Mouse (Mus musculus): ENCODE data around the gene C2cd5. TPM values are rescaled to one million over a fixed set of nuclear protein-coding genes. Genes with fewer than 3 reads are reported as not detected.

Gene C2cd5
- polyA plus RNA-seq, 1 experiment from 2014 or later: 17.8 TPM

- peak overlapping the region; percentile 59 for H3K27ac ChIP-seq (replicated peaks)
- H3K4me3 ChIP-seq (replicated peaks): no peak overlapping the region
- H3K4me1 ChIP-seq (replicated peaks): peaks cover 13% of the 10 kb centered on the region
- H3K36me3 ChIP-seq (replicated peaks): no peaks in the 10 kb centered on the region
- ATAC-seq (ENCODE audit: insufficient read depth): peak; percentile 82
- no peaks in the 10 kb centered on the region for H3K27me3 ChIP-seq
- H3K9ac ChIP-seq: no peak overlapping the region
- WGBS (ENCODE audit: insufficient replicate concordance): 8% methylated on average over 9 of the region's 9 CpGs
- peak overlapping the region; percentile 42 for H3K4me2 ChIP-seq
- no peaks in the 10 kb centered on the region for H3K9me3 ChIP-seq (replicated peaks)
These were observed 15.1 kb upstream of the C2cd5 start for GRCm38 (mm10) chr6:143115011-143115445.

- peaks cover 13% of the 10 kb centered on the region for H3K4me1 ChIP-seq (replicated peaks)
- no peak overlapping the region for H3K4me3 ChIP-seq (replicated peaks)
- no peak overlapping the region for H3K9ac ChIP-seq
- H3K4me2 ChIP-seq: peak overlapping the region; percentile 42
- 6% methylated on average over 2 of the region's 2 CpGs for WGBS (ENCODE audit: insufficient replicate concordance)
- no peaks in the 10 kb centered on the region for H3K9me3 ChIP-seq (replicated peaks)
- H3K27me3 ChIP-seq: no peaks in the 10 kb centered on the region
- no peaks in the 10 kb centered on the region for H3K36me3 ChIP-seq (replicated peaks)
- peak overlapping the region; percentile 59 for H3K27ac ChIP-seq (replicated peaks)
- ATAC-seq (ENCODE audit: insufficient read depth): peak; percentile 49; the same call in 1 of the 2 replicates
These were observed 14.6 kb upstream of the C2cd5 start for GRCm38 (mm10) chr6:143114556-143114955.

GRCm38 (mm10) chr6:143110371-143110770 lies 10.4 kb upstream of the C2cd5 start:
- WGBS (ENCODE audit: insufficient replicate concordance): 64% methylated on average over 7 of the region's 7 CpGs
- Histone ChIP-seq H3K9ac (no peak overlapping the region), H3K27ac (replicated peaks) (no peak overlapping the region), H3K4me1 (replicated peaks) (peaks cover 10% of the 10 kb centered on the region), H3K27me3 (no peaks in the 10 kb centered on the region), H3K36me3 (replicated peaks) (no peaks in the 10 kb centered on the region), H3K4me3 (replicated peaks) (no peak overlapping the region), H3K4me2 (no peak overlapping the region), H3K9me3 (replicated peaks) (no peaks in the 10 kb centered on the region)
- ATAC-seq (ENCODE audit: insufficient read depth): no peak

GRCm38 (mm10) chr6:143109622-143110218 lies 9.8 kb upstream of the C2cd5 start:
- Histone ChIP-seq H3K9me3 (replicated peaks) (no peaks in the 10 kb centered on the region), H3K27ac (replicated peaks) (no peak overlapping the region), H3K4me3 (replicated peaks) (no peak overlapping the region), H3K9ac (no peak overlapping the region), H3K27me3 (no peaks in the 10 kb centered on the region), H3K36me3 (replicated peaks) (no peaks in the 10 kb centered on the region), H3K4me2 (no peak overlapping the region), H3K4me1 (replicated peaks) (peaks cover 4% of the 10 kb centered on the region)
- ATAC-seq (ENCODE audit: insufficient read depth): no peak
- WGBS (ENCODE audit: insufficient replicate concordance): 60% methylated on average over 16 of the region's 16 CpGs

- Histone ChIP-seq H3K4me2 (no peak overlapping the region), H3K9ac (no peak overlapping the region), H3K9me3 (replicated peaks) (no peaks in the 10 kb centered on the region), H3K36me3 (replicated peaks) (no peaks in the 10 kb centered on the region), H3K4me1 (replicated peaks) (no peaks in the 10 kb centered on the region; the same call in 1 of the 2 replicates), H3K4me3 (replicated peaks) (no peak overlapping the region), H3K27me3 (no peaks in the 10 kb centered on the region), H3K27ac (replicated peaks) (no peak overlapping the region)
- 76% methylated on average over 13 of the region's 13 CpGs for WGBS (ENCODE audit: insufficient replicate concordance)
- ATAC-seq (ENCODE audit: insufficient read depth): no peak
These were observed 8.1 kb upstream of the C2cd5 start for GRCm38 (mm10) chr6:143108031-143108430.

- Histone ChIP-seq H3K4me1 (replicated peaks) (no peaks in the 10 kb centered on the region; the same call in 1 of the 2 replicates), H3K4me3 (replicated peaks) (no peak overlapping the region), H3K27me3 (no peaks in the 10 kb centered on the region), H3K9ac (no peak overlapping the region), H3K36me3 (replicated peaks) (no peaks in the 10 kb centered on the region), H3K9me3 (replicated peaks) (no peaks in the 10 kb centered on the region), H3K27ac (replicated peaks) (no peak overlapping the region), H3K4me2 (no peak overlapping the region)
- 66% methylated on average over 4 of the region's 4 CpGs for WGBS (ENCODE audit: insufficient replicate concordance)
- ATAC-seq (ENCODE audit: insufficient read depth): no peak
These were observed 7.7 kb upstream of the C2cd5 start for GRCm38 (mm10) chr6:143107611-143108010.

GRCm38 (mm10) chr6:143105766-143106165 lies 5.8 kb upstream of the C2cd5 start:
- no peak for ATAC-seq (ENCODE audit: insufficient read depth)
- Histone ChIP-seq H3K4me1 (replicated peaks) (peaks cover 2% of the 10 kb centered on the region), H3K4me2 (no peak overlapping the region), H3K4me3 (replicated peaks) (no peak overlapping the region), H3K9me3 (replicated peaks) (no peaks in the 10 kb centered on the region), H3K36me3 (replicated peaks) (no peaks in the 10 kb centered on the region), H3K27me3 (no peaks in the 10 kb centered on the region), H3K9ac (no peak overlapping the region), H3K27ac (replicated peaks) (no peak overlapping the region)
- WGBS (ENCODE audit: insufficient replicate concordance): 41% methylated on average over 3 of the region's 3 CpGs

GRCm38 (mm10) chr6:143103981-143104680 lies 4.2 kb upstream of the C2cd5 start:
- Histone ChIP-seq H3K27me3 (no peaks in the 10 kb centered on the region), H3K36me3 (replicated peaks) (no peaks in the 10 kb centered on the region), H3K27ac (replicated peaks) (no peak overlapping the region), H3K9me3 (replicated peaks) (no peaks in the 10 kb centered on the region), H3K4me2 (no peak overlapping the region), H3K9ac (no peak overlapping the region), H3K4me3 (replicated peaks) (no peak overlapping the region), H3K4me1 (replicated peaks) (peaks cover 7% of the 10 kb centered on the region)
- ATAC-seq (ENCODE audit: insufficient read depth): no peak
- 45% methylated on average over 7 of the region's 7 CpGs for WGBS (ENCODE audit: insufficient replicate concordance)

- Histone ChIP-seq H3K9ac (peak overlapping the region; percentile 68), H3K36me3 (replicated peaks) (peaks cover 19% of the 10 kb centered on the region), H3K27ac (replicated peaks) (peak overlapping the region; percentile 95), H3K4me3 (replicated peaks) (peak overlapping the region; percentile 97), H3K9me3 (replicated peaks) (no peaks in the 10 kb centered on the region), H3K4me1 (replicated peaks) (peaks cover 31% of the 10 kb centered on the region), H3K4me2 (peak overlapping the region; percentile 84), H3K27me3 (no peaks in the 10 kb centered on the region)
- 51% methylated on average over 8 of the region's 8 CpGs for WGBS (ENCODE audit: insufficient replicate concordance)
- peak; percentile 1; the same call in 1 of the 2 replicates for ATAC-seq (ENCODE audit: insufficient read depth)
These were observed 656 bp upstream of the C2cd5 start for GRCm38 (mm10) chr6:143100478-143101115.

- peaks cover 19% of the 10 kb centered on the region for H3K36me3 ChIP-seq (replicated peaks)
- no peaks in the 10 kb centered on the region for H3K9me3 ChIP-seq (replicated peaks)
- peak; percentile 42 for ATAC-seq (ENCODE audit: insufficient read depth)
- H3K4me3 ChIP-seq (replicated peaks): peak overlapping the region; percentile 97
- H3K4me2 ChIP-seq: peak overlapping the region; percentile 84
- peaks cover 41% of the 10 kb centered on the region for H3K4me1 ChIP-seq (replicated peaks)
- H3K9ac ChIP-seq: peak overlapping the region; percentile 96
- 1% methylated on average over 32 of the region's 32 CpGs for WGBS (ENCODE audit: insufficient replicate concordance)
- peak overlapping the region; percentile 95 for H3K27ac ChIP-seq (replicated peaks)
- H3K27me3 ChIP-seq: no peaks in the 10 kb centered on the region
These were observed 660 bp downstream of the C2cd5 start for GRCm38 (mm10) chr6:143099281-143099680.

GRCm38 (mm10) chr6:143095126-143095525 lies 4.8 kb downstream of the C2cd5 start:
- Histone ChIP-seq H3K9ac (no peak overlapping the region), H3K9me3 (replicated peaks) (no peaks in the 10 kb centered on the region), H3K4me3 (replicated peaks) (no peak overlapping the region), H3K36me3 (replicated peaks) (peaks cover 38% of the 10 kb centered on the region), H3K4me2 (no peak overlapping the region), H3K4me1 (replicated peaks) (peaks cover 39% of the 10 kb centered on the region), H3K27ac (replicated peaks) (no peak overlapping the region), H3K27me3 (no peaks in the 10 kb centered on the region)
- WGBS (ENCODE audit: insufficient replicate concordance): 65% methylated on average over 11 of the region's 11 CpGs
- ATAC-seq (ENCODE audit: insufficient read depth): no peak
